Mouse (Mus musculus) bone marrow macrophage, adult 2 months (primary cell): Measurements from ENCODE around the gene Exoc6b.

Experiments used
- CTCF ChIP-seq: IDR thresholded peaks from 2 replicates; pipeline ENCODE4 v1.5.1; 2012; ENCODE audit warnings: low read depth, mild to moderate bottlenecking, low read length, moderate library complexity
- POLR2A ChIP-seq: IDR thresholded peaks from 2 replicates; pipeline ENCODE4 v1.6.1; 2012; ENCODE audit warnings: mild to moderate bottlenecking, low read depth, low read length, borderline replicate concordance

GRCm38 (mm10) chr6:84573905-84574660, 495.2 kb downstream of the Exoc6b start:
- TF ChIP-seq CTCF, result no peak
- TF ChIP-seq POLR2A, result no peak
